Mouse (Mus musculus) cerebellum, postnatal 14 days (tissue): Measurements from ENCODE around the gene Rhox3a2.
"Not testable (repeated sequence)": the region's sequence is repeated elsewhere in the genome, so short reads cannot be mapped to it uniquely, and the experiment has no call there.

Experiments used
- DNase-seq, 2 experiments: peaks; one replicate each; pipeline ENCODE4 v3.0.0; 2021; ENCODE audit warnings: mixed read lengths in 2 of 2

Rhox3a2 gene

DNA sequence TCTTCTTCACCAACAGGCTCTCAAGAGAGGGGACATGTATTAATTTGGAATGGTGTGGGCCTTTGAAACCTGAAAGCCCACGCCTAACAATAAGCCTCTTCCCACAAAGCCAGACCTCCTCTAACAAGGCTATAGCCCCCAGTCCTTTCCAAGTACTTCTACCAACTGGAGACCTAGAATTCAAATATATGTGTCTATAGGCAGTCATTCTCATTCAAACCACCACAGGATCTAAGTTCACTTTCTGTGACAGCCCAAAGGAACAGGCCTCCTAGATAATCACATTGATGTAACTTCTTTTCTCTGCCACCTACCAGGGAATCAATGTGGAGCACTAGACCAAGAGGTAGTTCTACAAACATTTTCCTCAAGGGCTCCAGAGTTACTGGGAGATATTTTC lies at the start of gene Rhox3a2:
Gene Rhox3a2 (plus strand): TSS at position 301 of the 400 bp plus-strand sequence.
- DNase-seq, result not testable (repeated sequence)

DNA sequence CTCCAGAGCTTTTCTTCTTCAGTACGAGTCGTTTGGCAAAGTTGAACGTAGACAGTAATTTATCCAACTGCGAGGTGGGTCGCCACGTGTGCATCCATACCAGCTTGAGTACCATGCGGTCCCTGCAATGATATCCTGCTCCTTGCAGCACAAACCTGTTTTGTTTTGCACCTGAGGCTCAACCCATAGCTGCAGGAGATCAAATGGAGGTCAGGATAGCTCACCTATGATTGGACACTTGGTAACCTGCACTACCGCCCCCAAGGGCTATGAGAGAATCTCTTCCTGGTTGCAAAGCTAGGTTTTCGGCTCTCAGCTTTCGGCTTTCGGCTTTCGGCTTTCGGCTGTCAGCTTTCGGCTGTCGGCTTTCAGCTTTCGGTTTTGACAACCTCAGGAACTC lies 10.7 kb downstream of the Rhox3a2 start, which contains the start of gene Rhox4a2:
Gene Rhox4a2 (plus strand): TSS at position 301 of the 400 bp plus-strand sequence.
- not testable (repeated sequence) for DNase-seq

DNA sequence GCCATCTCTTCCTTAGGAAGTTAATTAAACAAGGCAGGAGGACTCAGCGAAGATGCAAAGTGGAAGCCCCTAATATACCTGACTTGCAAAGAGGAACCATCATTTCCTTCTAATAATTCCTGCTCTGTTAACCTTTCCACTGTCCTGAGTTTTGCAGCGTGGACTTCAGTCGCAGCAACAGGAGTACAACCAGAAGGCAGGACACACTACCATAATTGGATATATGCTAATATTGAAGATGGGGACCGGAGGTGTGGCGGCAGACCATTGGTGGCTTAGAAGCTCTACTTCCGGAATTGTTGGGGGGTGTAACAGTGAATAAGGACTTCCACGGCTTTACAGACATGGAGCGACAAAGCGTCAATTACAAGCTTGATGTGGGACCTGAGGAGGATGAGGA lies 31.9 kb downstream of the Rhox3a2 start, which contains the start of gene Rhox2b:
Gene Rhox2b (plus strand): TSS at position 301 of the 400 bp plus-strand sequence.
- DNase-seq, result not testable (repeated sequence)

DNA sequence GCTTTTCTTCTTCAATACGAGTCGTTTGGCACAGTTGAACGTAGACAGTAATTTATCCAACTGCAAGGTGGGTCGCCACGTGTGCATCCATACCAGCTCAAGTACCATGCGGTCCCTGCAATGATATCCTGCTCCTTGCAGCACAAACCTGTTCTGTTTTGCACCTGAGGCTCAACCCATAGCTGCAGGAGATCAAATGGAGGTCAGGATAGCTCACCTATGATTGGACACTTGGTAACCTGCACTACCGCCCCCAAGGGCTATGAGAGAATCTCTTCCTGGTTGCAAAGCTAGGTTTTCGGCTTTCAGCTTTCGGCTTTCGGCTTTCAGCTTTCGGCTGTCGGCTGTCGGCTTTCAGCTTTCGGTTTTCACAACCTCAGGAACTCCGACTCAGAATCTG lies 52.4 kb downstream of the Rhox3a2 start, which contains the start of gene Rhox4b:
Gene Rhox4b (plus strand): TSS at position 301 of the 400 bp plus-strand sequence.
- DNase-seq, result not testable (repeated sequence)
